Mouse (Mus musculus): Measurements from ENCODE around the gene Cyth1. TPM values are rescaled to one million over a fixed set of nuclear protein-coding genes. Genes with fewer than 3 reads are reported as not detected.
A peak's percentile ranks its signal among the peaks of the same experiment; 100 is the strongest.

Cyth1 gene
- polyA plus RNA-seq, 1 experiment, result 47.7 TPM

DNA sequence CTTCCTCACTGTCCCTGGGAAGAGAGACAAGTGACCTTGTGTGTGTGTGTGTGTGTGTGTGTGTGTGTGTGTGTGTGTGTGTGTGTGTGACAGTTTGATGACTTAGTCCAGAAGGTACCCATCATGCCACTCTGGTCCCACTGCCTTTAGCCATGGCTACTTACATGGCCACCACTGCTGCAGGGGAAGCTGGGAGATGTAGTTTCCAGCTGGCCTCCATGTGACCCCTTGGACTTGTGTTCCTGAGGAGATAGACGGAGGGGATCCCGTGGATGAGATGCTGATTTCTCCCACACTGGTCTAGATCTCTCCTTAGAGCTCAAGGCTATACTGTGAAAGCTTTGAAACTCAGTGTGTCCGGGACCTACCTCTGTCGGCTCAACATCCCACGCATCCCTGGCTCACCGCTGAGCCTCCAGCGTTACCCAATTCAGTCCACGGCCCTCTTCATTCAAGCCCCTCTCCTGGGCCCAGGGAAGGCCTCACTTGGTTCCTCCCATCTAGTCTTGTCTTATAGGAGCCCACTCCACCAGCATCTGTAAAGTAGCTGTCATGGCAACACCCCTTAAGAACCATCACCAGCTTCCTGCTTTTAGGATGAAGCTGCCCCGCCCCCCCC lies 115.2 kb downstream of the Cyth1 start:
- Histone ChIP-seq H3K4me1 (ENCODE audit: control insufficient read depth, insufficient read depth, insufficient read length) (peaks cover 8% of the 10 kb centered on the region; the same call in 1 of the 2 replicates), H3K36me3 (ENCODE audit: control insufficient read depth, insufficient read depth, low read length) (no peaks in the 10 kb centered on the region), H3K27me3 (ENCODE audit: control insufficient read depth, insufficient read depth, low read length) (no peaks in the 10 kb centered on the region), H3K4me3 (ENCODE audit: extremely low read depth, insufficient read depth, insufficient read length) (no peak overlapping the region), H3K27ac (ENCODE audit: insufficient read depth, low read length) (no peak overlapping the region)
- no peak for DNase-seq (ENCODE audit: low read depth in 1 of 2, low spot score in 2 of 2)
- WGBS, result 91% methylated on average over 9 of the region's 9 CpGs
- TF ChIP-seq POLR2A (IDR thresholded peaks at IDR 0.05; ENCODE audit: low read depth, low read length), result no peak
- no peak for TF ChIP-seq CTCF (IDR thresholded peaks at IDR 0.05; ENCODE audit: extremely low read depth, insufficient read depth, insufficient read length, insufficient replicate concordance)

DNA sequence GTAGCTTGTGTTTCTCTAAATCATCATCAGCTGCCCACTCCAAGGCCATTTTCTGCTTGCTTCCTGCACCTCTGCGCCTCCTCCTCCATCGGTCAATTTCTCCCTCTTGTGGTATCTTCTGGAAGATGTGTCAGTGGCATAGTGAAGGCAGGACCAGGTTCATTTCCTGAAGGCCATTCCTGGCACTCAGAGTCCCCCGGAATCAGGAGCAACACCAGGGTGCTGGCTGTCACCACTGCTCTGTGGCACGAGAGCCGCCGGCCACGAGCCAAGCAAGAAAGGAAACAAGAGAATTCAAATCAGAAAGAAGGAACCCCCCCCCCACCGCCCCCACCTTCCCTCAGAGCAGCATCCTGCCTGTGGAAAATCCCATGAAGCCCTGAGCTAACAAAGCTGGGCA lies 116.3 kb downstream of the Cyth1 start:
- no peak for DNase-seq (ENCODE audit: low read depth in 1 of 2, low spot score in 2 of 2)
- peaks cover 8% of the 10 kb centered on the region; the same call in 1 of the 2 replicates for H3K4me1 ChIP-seq (ENCODE audit: control insufficient read depth, insufficient read depth, insufficient read length)
- H3K27ac ChIP-seq (ENCODE audit: insufficient read depth, low read length), result no peak overlapping the region
- 73% methylated on average over 8 of the region's 8 CpGs for WGBS
- no peaks in the 10 kb centered on the region for H3K36me3 ChIP-seq (ENCODE audit: control insufficient read depth, insufficient read depth, low read length)
- H3K27me3 ChIP-seq (ENCODE audit: control insufficient read depth, insufficient read depth, low read length), result no peaks in the 10 kb centered on the region
- no peak for TF ChIP-seq POLR2A (IDR thresholded peaks at IDR 0.05; ENCODE audit: low read depth, low read length)
- TF ChIP-seq CTCF (IDR thresholded peaks at IDR 0.05; ENCODE audit: extremely low read depth, insufficient read depth, insufficient read length, insufficient replicate concordance), result no peak
- no peak overlapping the region for H3K4me3 ChIP-seq (ENCODE audit: extremely low read depth, insufficient read depth, insufficient read length)

- 85% methylated on average over 7 of the region's 7 CpGs for WGBS
- TF ChIP-seq POLR2A (IDR thresholded peaks at IDR 0.05; ENCODE audit: low read depth, low read length), result no peak
- TF ChIP-seq CTCF (IDR thresholded peaks at IDR 0.05; ENCODE audit: extremely low read depth, insufficient read depth, insufficient read length, insufficient replicate concordance), result no peak
- no peak for DNase-seq (ENCODE audit: low read depth in 1 of 2, low spot score in 2 of 2)
- Histone ChIP-seq H3K4me3 (ENCODE audit: extremely low read depth, insufficient read depth, insufficient read length) (no peak within 1 kb of the TSS), H3K36me3 (ENCODE audit: control insufficient read depth, insufficient read depth, low read length) (no peaks in the 10 kb centered on the region), H3K4me1 (ENCODE audit: control insufficient read depth, insufficient read depth, insufficient read length) (peaks cover 5% of the 10 kb centered on the region; the same call in 1 of the 2 replicates), H3K27ac (ENCODE audit: insufficient read depth, low read length) (peak within 1 kb of the TSS; percentile 42; the same call in 1 of the 2 replicates), H3K27me3 (ENCODE audit: control insufficient read depth, insufficient read depth, low read length) (no peaks in the 10 kb centered on the region)
These were observed 117.9 kb downstream of the Cyth1 start, which contains the start of gene Dnah17 for GRCm38 (mm10) chr11:118130534-118130933. Gene Dnah17, minus strand, starts transcription at chr11:118130634.

GRCm38 (mm10) chr11:118129812-118130211 lies 118.6 kb downstream of the Cyth1 start:
- H3K4me1 ChIP-seq (ENCODE audit: control insufficient read depth, insufficient read depth, insufficient read length), result peaks cover 5% of the 10 kb centered on the region; the same call in 1 of the 2 replicates
- TF ChIP-seq POLR2A (IDR thresholded peaks at IDR 0.05; ENCODE audit: low read depth, low read length), result no peak; the same call in 1 of the 2 replicates
- 46% methylated on average over 2 of the region's 2 CpGs for WGBS
- H3K27me3 ChIP-seq (ENCODE audit: control insufficient read depth, insufficient read depth, low read length), result no peaks in the 10 kb centered on the region
- no peak overlapping the region for H3K4me3 ChIP-seq (ENCODE audit: extremely low read depth, insufficient read depth, insufficient read length)
- no peaks in the 10 kb centered on the region for H3K36me3 ChIP-seq (ENCODE audit: control insufficient read depth, insufficient read depth, low read length)
- H3K27ac ChIP-seq (ENCODE audit: insufficient read depth, low read length), result peak overlapping the region; percentile 42; the same call in 1 of the 2 replicates
- no peak for DNase-seq (ENCODE audit: low read depth in 1 of 2, low spot score in 2 of 2)

GRCm38 (mm10) chr11:118121592-118121991 lies 126.8 kb downstream of the Cyth1 start:
- H3K4me3 ChIP-seq (ENCODE audit: extremely low read depth, insufficient read depth, insufficient read length), result no peak overlapping the region
- H3K4me1 ChIP-seq (ENCODE audit: control insufficient read depth, insufficient read depth, insufficient read length), result no peaks in the 10 kb centered on the region
- no peak for TF ChIP-seq CTCF (IDR thresholded peaks at IDR 0.05; ENCODE audit: extremely low read depth, insufficient read depth, insufficient read length, insufficient replicate concordance)
- no peak for TF ChIP-seq POLR2A (IDR thresholded peaks at IDR 0.05; ENCODE audit: low read depth, low read length)
- no peak overlapping the region for H3K27ac ChIP-seq (ENCODE audit: insufficient read depth, low read length)
- H3K36me3 ChIP-seq (ENCODE audit: control insufficient read depth, insufficient read depth, low read length), result no peaks in the 10 kb centered on the region
- H3K27me3 ChIP-seq (ENCODE audit: control insufficient read depth, insufficient read depth, low read length), result no peaks in the 10 kb centered on the region
- no peak for DNase-seq (ENCODE audit: low read depth in 1 of 2, low spot score in 2 of 2)
- WGBS, result 84% methylated on average over 11 of the region's 11 CpGs

DNA sequence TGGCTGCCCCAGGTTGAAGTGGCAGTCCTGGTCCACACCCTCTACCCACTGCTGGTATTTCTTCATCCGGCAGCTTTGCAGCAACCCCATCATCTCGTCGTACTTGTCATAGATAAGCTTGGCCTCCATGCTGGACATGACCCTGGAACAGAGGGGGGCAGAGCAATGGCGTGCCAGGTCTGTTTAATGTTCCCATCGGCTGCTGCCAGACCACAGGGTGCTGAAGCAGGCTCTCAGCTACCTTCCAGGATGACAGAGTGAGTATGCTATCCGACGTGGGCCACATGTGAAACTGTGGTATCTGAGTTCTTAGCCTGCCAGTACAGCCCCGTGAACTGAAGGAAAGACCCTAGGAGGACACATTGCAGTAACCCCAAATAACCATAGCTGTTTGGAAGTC lies 129.6 kb downstream of the Cyth1 start:
- Histone ChIP-seq H3K36me3 (ENCODE audit: control insufficient read depth, insufficient read depth, low read length) (no peaks in the 10 kb centered on the region), H3K4me1 (ENCODE audit: control insufficient read depth, insufficient read depth, insufficient read length) (peaks cover 12% of the 10 kb centered on the region; the same call in 1 of the 2 replicates), H3K4me3 (ENCODE audit: extremely low read depth, insufficient read depth, insufficient read length) (no peak overlapping the region), H3K27me3 (ENCODE audit: control insufficient read depth, insufficient read depth, low read length) (no peaks in the 10 kb centered on the region), H3K27ac (ENCODE audit: insufficient read depth, low read length) (no peak overlapping the region)
- WGBS, result 86% methylated on average over 8 of the region's 8 CpGs
- TF ChIP-seq CTCF (IDR thresholded peaks at IDR 0.05; ENCODE audit: extremely low read depth, insufficient read depth, insufficient read length, insufficient replicate concordance) (no peak), POLR2A (IDR thresholded peaks at IDR 0.05; ENCODE audit: low read depth, low read length) (no peak)
- DNase-seq (ENCODE audit: low read depth in 1 of 2, low spot score in 2 of 2), result no peak

DNA sequence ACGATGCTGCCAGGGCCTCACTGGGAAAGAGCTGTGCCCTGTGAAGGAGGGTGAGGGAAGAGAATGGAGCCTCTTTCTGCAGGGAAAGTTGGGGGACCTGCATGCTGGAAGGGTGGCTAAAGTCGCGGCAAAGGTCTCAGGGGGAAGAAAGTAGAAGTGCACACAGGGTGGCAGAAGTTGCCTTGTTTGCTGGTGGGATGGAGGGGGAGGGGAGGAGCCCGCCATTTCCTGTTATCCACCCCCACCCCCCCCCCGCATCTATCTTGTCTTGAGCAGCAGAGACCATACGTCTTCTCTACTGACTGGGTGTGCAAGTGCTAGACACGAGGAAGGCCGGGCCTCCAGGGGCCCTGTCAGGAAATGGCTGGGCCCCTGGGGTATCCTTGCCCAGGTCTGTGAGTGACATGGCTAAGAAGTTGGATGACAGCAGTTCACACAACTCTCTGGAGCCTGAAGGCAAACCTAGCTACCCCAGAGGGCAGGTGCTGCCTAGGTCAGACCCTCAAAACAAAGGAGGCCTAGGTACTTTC lies 133.7 kb downstream of the Cyth1 start:
- Histone ChIP-seq H3K27ac (ENCODE audit: insufficient read depth, low read length) (no peak overlapping the region), H3K4me3 (ENCODE audit: extremely low read depth, insufficient read depth, insufficient read length) (no peak overlapping the region), H3K27me3 (ENCODE audit: control insufficient read depth, insufficient read depth, low read length) (no peaks in the 10 kb centered on the region), H3K36me3 (ENCODE audit: control insufficient read depth, insufficient read depth, low read length) (no peaks in the 10 kb centered on the region), H3K4me1 (ENCODE audit: control insufficient read depth, insufficient read depth, insufficient read length) (peaks cover 13% of the 10 kb centered on the region; the same call in 1 of the 2 replicates)
- DNase-seq (ENCODE audit: low read depth in 1 of 2, low spot score in 2 of 2), result peak in 1 of 2 experiments; percentile 20
- TF ChIP-seq POLR2A (IDR thresholded peaks at IDR 0.05; ENCODE audit: low read depth, low read length) (no peak), CTCF (IDR thresholded peaks at IDR 0.05; ENCODE audit: extremely low read depth, insufficient read depth, insufficient read length, insufficient replicate concordance) (no peak)
- WGBS, result 13% methylated on average over 8 of the region's 8 CpGs
